Mouse (Mus musculus): Measurements from ENCODE around the gene Gm5868. TPM values are rescaled to one million over a fixed set of nuclear protein-coding genes. Genes with fewer than 3 reads are reported as not detected.
"Not testable (repeated sequence)": the region's sequence is repeated elsewhere in the genome, so short reads cannot be mapped to it uniquely, and the experiment has no call there.

The Gm5868 gene
- polyA plus RNA-seq (2017; shearing (Covaris generic)) = not detected

DNA sequence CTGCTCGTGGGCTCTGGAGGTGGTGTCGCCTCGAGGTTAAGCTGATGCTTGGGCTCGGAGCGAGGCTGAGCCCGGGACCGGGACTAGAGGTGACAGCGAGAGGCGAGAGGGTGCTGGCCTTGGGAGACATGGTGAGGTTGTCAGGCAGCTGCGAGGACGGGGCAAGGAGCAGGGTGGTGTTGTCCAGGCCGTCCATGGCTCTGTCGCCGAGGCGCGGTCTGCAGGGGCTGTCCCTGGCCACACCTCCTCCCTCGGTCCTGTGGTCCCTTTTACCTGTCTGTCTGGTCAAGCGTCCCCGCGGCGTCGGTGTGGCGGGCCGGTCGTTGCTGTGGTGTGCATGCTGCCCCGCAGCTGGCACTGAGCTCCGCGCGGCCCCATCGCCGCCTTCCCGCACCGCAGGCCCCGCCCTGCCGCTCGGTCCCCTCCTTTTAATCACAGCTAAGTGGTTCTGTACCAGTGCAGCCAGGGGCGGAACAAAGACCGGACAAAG, at the start of gene Gm5868:
TSS of gene Gm5868 (minus strand) at position 360 of the 490 bp plus-strand sequence.
- no peak for ATAC-seq

GRCm38 (mm10) chr5:72636576-72636975, 49.2 kb upstream of the Gm5868 start:
- no peak for ATAC-seq

GRCm38 (mm10) chr5:72636122-72636521, 48.8 kb upstream of the Gm5868 start:
- peak; percentile 65 for ATAC-seq

GRCm38 (mm10) chr5:72634791-72635271, 47.5 kb upstream of the Gm5868 start:
- peak; percentile 88 for ATAC-seq

- no peak for ATAC-seq
Measured at GRCm38 (mm10) chr5:72630026-72630425, 42.7 kb upstream of the Gm5868 start.

DNA sequence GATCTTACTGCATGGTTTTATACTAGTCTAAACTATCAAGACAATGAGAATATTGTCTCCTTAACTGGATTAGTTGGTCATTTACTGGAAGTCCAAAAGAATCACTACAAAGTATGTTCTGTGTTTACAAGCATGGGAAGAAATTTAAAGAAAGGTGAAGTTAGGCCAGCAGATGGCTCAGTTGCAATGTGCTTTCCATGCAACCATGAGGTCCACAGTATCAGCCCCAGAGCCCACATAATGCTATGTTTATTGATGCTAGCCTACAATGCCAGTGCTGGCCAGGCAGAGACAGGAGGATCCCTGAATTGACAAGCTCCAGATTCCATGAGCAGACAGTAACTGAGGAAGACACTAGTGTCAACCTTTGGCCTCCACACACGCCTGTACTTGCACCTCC, 33.7 kb upstream of the Gm5868 start:
- ATAC-seq = peak; percentile 57

DNA sequence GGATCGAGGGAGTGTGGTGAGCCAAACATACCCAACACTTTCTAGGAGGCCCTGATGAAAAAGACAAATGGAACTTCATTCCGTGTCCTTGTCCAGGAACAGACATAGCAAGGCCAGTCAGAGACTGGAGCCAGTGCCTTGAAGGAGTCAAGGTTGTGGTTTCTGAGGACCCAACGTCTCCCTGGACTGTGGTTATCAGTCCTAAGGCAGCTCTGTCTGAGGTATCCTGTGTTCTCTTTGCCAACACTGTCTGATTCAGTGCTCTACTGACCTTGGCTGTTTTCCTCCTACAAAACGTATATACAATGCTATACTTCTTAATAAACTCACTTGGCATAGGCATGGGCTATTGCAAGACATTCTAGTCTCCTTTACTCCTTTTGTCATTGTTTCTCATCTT, 30.1 kb upstream of the Gm5868 start:
- ATAC-seq = no peak

- no peak for ATAC-seq
Measured at GRCm38 (mm10) chr5:72603138-72603537, 15.8 kb upstream of the Gm5868 start.

GRCm38 (mm10) chr5:72601006-72601405, 13.7 kb upstream of the Gm5868 start:
- ATAC-seq = peak; percentile 28

- ATAC-seq = not testable (repeated sequence)
Measured at GRCm38 (mm10) chr5:72586667-72587191, 622 bp downstream of the Gm5868 start.

DNA sequence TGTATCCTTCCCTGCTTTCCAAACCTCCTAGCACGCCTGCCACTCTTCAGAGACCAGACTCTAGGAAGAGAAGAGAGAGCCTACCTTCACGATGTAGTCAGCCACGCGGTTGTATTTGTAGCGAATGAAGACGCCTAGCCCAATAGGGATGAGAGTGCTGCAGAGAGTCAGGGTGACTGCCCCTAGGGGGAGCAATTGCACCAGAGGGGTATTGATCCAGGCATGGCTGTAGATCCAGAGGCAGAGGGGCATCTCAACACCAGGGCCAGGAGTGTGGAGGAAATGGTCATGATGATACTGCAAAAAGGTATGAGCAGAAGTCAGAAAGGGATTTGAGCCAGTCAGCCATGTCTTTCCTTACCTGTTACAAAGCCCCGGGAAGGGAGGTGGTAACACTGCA, 1.2 kb downstream of the Gm5868 start:
- peak; percentile 63 for ATAC-seq

GRCm38 (mm10) chr5:72580970-72581332, 6.4 kb downstream of the Gm5868 start, which contains the start of gene Zar1:
Gene Zar1, minus strand, starts transcription at chr5:72581254.
- ATAC-seq = not testable (repeated sequence)

GRCm38 (mm10) chr5:72580088-72580969, 7.0 kb downstream of the Gm5868 start:
- peak; percentile 68 for ATAC-seq

DNA sequence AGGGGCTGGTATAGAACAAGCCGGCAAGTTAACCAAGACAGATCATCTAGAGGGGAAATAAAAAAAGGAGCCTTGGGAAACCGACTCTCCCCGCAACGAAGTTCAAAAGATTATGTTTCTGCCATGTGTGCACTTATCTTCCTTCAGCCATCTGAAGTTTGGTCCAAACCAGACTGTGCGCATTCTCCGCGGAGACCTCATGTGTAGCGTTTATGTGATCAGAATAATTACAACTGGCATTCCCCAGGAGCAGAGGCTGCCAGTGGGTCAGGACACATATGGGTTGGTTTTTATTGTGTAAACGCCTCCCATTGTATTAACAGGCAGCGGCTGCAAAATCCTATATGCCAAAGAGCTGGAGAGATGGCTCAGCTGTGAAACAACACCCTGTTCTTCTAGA, 7.8 kb downstream of the Gm5868 start:
- not testable (repeated sequence) for ATAC-seq

- ATAC-seq = no peak
Measured at GRCm38 (mm10) chr5:72565621-72566020, 21.7 kb downstream of the Gm5868 start.

GRCm38 (mm10) chr5:72563183-72563582, 24.2 kb downstream of the Gm5868 start:
- ATAC-seq = not testable (repeated sequence)

GRCm38 (mm10) chr5:72560976-72561628, 26.2 kb downstream of the Gm5868 start:
- no peak for ATAC-seq

DNA sequence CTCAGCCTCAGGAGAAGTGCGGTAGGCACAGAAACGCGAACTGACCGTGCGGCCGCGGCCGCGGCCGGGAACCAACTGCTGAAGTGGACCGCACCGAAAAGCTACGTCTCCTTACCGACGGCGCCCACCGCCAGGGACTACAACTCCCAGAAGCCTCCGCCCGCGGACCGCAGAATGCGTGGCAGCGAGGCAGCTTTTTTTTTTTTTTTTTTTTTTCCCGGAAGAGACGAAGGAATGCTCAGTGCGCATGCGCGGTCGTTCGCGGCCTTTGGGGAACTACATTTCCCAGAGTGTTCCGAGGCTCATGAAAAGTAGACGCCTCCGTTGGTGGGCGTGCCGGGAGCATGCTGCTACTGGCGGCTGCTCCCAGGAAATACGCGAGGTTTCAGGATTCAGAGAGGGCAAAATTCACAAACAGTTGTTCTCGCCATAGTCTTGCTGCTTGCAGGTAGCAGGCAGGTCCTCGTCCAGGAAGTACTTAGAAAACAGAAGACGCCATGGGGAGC, 27.8 kb downstream of the Gm5868 start, which contains the start of gene Nfxl1:
TSS of gene Nfxl1 (minus strand) at position 141 of the 506 bp plus-strand sequence.
- ATAC-seq = peak; percentile 97

GRCm38 (mm10) chr5:72558716-72559526, 28.4 kb downstream of the Gm5868 start:
- ATAC-seq = peak; percentile 30

DNA sequence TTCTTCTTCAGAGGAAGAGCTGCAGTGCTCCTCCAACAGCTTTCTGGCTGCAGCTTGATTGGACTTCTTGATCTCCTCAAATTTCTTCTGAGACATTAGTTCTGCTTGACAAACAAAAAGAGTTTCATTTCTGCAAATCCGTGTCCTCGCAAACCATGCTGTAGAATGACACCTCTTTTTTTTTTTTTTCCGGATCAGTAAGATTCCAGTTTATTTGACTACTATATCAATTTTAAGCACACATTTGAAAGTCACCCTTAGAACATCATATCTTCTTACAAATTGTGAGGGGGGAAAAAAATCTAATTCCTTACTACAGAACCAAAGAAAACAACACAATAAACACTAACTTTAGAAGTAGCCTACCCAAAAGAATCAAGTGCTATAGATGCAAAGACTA, 31.1 kb downstream of the Gm5868 start:
- no peak for ATAC-seq

GRCm38 (mm10) chr5:72551209-72551608, 36.1 kb downstream of the Gm5868 start:
- no peak for ATAC-seq

All from activated CD4-positive, CD25-positive, alpha-beta regulatory T cell, adult 4 months (primary cell).